Mouse (Mus musculus) thymus, postnatal 14 days (tissue): Measurements from ENCODE around the gene Ifih1.

Experiments
- DNase-seq: peaks from one replicate; pipeline ENCODE4 v3.0.0; 2021

Gene Ifih1

DNA sequence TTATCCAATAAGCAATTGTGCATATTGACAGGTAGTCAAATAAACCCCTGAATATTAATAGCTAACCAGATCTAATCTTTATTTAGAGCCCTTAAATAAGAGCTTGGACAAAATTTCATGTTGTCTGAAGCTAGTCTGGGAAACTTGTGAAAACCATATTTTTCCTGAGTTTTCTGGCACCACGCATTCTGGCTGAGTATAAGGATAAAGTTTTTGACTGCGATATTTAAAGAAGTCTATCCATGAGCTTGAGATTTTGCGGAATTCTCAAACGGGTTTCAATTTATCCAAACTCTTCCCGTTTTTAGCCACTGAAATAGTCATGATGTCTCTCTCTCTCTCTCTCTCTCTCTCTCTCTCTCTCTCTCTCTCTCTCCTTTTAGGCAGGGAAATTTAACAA, 98.0 kb downstream of the Ifih1 start:
- no peak for DNase-seq
